Mouse (Mus musculus) small intestine, adult 2 months (tissue): ENCODE data around the gene Scaf11.

Source experiments
- CTCF ChIP-seq: fragments of 200-500 bp; IDR thresholded peaks from 2 replicates; pipeline ENCODE4 v1.5.1; 2012; ENCODE audit warnings: low read depth, mild to moderate bottlenecking, control low read depth, inconsistent platforms, low read length, moderate library complexity, mixed read lengths; ENCODE audit not compliant: insufficient replicate concordance, insufficient read length; ENCODE audit errors: extremely low read depth
- POLR2A ChIP-seq: fragments of 200-500 bp; IDR thresholded peaks from 2 replicates; pipeline ENCODE4 v1.6.1; 2012; ENCODE audit warnings: low read depth, mild to moderate bottlenecking, control low read depth, inconsistent platforms, low read length, moderate library complexity

GRCm38 (mm10) chr15:96474325-96474955, 13.8 kb upstream of the Scaf11 start:
- TF ChIP-seq CTCF (no peak), POLR2A (no peak)
